Mouse (Mus musculus): ENCODE results near the gene Smug1.

- no peak for TF ChIP-seq POLR2A (IDR thresholded peaks at IDR 0.05; ENCODE audit: borderline replicate concordance, low read depth, low read length)
- no peak for TF ChIP-seq CTCF (IDR thresholded peaks at IDR 0.05; ENCODE audit: low read depth, low read length)
Measured at GRCm38 (mm10) chr15:103134277-103135086, 32.4 kb downstream of the Smug1 start.
